Mouse (Mus musculus): ENCODE measurements around the gene Dip2c. TPM values are rescaled to one million over a fixed set of nuclear protein-coding genes. Genes with fewer than 3 reads are reported as not detected.

Gene Dip2c
- polyA plus RNA-seq, 1 experiment from 2014 or later, result 13.9 TPM

GRCm38 (mm10) chr13:9429884-9430283, 153.6 kb downstream of the Dip2c start:
- H3K4me1 ChIP-seq (replicated peaks), result no peaks in the 10 kb centered on the region
- WGBS, result 96% methylated on average over 1 of the region's 1 CpGs
- no peaks in the 10 kb centered on the region for H3K9me3 ChIP-seq
- no peak overlapping the region for H3K4me2 ChIP-seq
- H3K36me3 ChIP-seq, result no peaks in the 10 kb centered on the region
- H3K9ac ChIP-seq, result no peak overlapping the region
- ATAC-seq (ENCODE audit: low FRiP score, low read depth), result no peak
- no peak overlapping the region for H3K27ac ChIP-seq (replicated peaks)
- H3K4me3 ChIP-seq, result no peak overlapping the region
- H3K27me3 ChIP-seq, result no peaks in the 10 kb centered on the region

DNA sequence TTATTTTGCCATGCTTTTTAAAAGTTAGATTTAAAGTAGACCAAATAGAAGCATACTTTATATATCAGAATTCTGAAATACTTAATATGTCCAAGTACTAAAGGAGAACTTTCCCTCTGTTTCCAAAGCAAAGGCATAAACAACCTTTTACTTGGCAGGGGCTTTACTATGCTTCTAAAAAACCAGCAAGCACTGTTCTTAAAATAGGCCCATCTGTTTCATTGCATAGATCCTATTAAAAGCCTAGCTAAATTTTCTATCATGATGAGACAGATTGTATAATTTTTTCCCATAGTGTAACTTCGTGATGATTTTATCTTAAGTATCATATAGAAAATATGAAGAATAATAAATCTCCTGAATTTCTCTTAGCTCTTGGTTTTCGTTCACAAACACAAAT, 154.4 kb downstream of the Dip2c start:
- Histone ChIP-seq H3K4me1 (replicated peaks) (no peaks in the 10 kb centered on the region), H3K4me2 (no peak overlapping the region), H3K9ac (no peak overlapping the region), H3K36me3 (no peaks in the 10 kb centered on the region), H3K4me3 (no peak overlapping the region), H3K9me3 (no peaks in the 10 kb centered on the region), H3K27ac (replicated peaks) (no peak overlapping the region), H3K27me3 (no peaks in the 10 kb centered on the region)
- no peak for ATAC-seq (ENCODE audit: low FRiP score, low read depth)
- WGBS, result 94% methylated on average over 2 of the region's 2 CpGs

GRCm38 (mm10) chr13:9431441-9431840, 155.1 kb downstream of the Dip2c start:
- no peaks in the 10 kb centered on the region for H3K4me1 ChIP-seq (replicated peaks)
- no peak overlapping the region for H3K27ac ChIP-seq (replicated peaks)
- H3K9ac ChIP-seq, result no peak overlapping the region
- no peak for ATAC-seq (ENCODE audit: low FRiP score, low read depth)
- H3K36me3 ChIP-seq, result no peaks in the 10 kb centered on the region
- no peaks in the 10 kb centered on the region for H3K9me3 ChIP-seq
- H3K4me2 ChIP-seq, result no peak overlapping the region
- H3K4me3 ChIP-seq, result no peak overlapping the region
- H3K27me3 ChIP-seq, result no peaks in the 10 kb centered on the region

DNA sequence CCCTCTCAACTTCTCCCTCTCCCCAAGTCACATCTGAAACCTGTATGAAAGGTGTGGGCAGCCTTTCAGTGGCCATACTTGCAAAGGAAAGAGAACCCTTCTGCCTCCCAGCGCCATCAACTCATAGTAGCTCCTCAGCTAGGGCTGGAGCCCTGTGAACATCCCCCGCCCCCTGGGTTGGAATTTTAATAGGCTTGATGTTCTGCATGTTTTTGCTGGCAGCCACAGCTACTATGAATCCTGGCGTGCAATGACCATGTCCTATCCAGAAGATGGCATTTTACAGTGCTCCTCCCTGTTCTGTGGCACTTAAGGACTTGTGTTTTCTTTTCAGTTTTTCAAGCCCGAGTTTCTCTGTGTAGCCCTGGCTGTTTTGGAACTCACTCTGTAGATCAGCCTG, 166.7 kb downstream of the Dip2c start:
- no peak overlapping the region for H3K27ac ChIP-seq (replicated peaks)
- no peak for ATAC-seq (ENCODE audit: low FRiP score, low read depth)
- H3K9me3 ChIP-seq, result no peaks in the 10 kb centered on the region
- H3K4me1 ChIP-seq (replicated peaks), result no peaks in the 10 kb centered on the region
- no peaks in the 10 kb centered on the region for H3K36me3 ChIP-seq
- H3K9ac ChIP-seq, result no peak overlapping the region
- H3K27me3 ChIP-seq, result no peaks in the 10 kb centered on the region
- 92% methylated on average over 4 of the region's 4 CpGs for WGBS
- no peak overlapping the region for H3K4me3 ChIP-seq
- no peak overlapping the region for H3K4me2 ChIP-seq

GRCm38 (mm10) chr13:9445533-9446294, 169.4 kb downstream of the Dip2c start:
- Histone ChIP-seq H3K36me3 (no peaks in the 10 kb centered on the region), H3K4me3 (no peak overlapping the region), H3K9me3 (no peaks in the 10 kb centered on the region), H3K27me3 (no peaks in the 10 kb centered on the region), H3K4me2 (no peak overlapping the region), H3K4me1 (replicated peaks) (no peaks in the 10 kb centered on the region), H3K9ac (no peak overlapping the region), H3K27ac (replicated peaks) (no peak overlapping the region)
- no peak for ATAC-seq (ENCODE audit: low FRiP score, low read depth)
- 87% methylated on average over 6 of the region's 6 CpGs for WGBS

DNA sequence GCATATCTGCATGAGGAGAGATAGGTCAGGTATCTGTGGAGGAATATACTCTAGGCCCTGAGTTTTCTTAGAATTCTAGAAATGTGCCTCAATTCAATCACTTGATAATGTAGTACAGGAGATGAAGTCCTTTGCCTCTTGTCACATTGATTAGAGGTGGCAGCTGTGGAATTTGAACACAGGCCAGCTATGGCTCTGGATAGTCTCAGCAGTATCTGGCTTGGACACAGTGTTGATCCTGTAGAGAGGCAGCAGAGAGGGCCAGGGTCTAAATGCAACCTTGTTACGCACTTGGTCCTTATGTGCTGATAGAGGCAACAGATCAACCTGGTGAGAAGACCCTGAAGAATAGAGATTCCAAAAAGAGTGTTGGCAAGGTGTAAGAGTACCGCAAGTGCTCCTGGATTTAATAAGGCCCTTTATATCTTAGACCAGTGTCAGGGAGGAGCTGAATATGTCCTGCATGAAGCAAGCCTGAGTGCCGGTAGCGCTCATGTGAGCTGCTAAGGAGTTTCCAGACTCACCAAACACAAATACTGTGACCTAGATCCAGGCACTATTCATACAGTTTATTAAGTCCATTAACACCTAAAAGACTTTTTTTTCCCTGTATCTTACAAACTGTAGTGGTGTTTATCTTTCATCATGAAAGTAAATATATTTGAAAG, 170.3 kb downstream of the Dip2c start:
- Histone ChIP-seq H3K4me3 (no peak overlapping the region), H3K9me3 (no peaks in the 10 kb centered on the region), H3K36me3 (no peaks in the 10 kb centered on the region), H3K27ac (replicated peaks) (no peak overlapping the region), H3K4me2 (no peak overlapping the region), H3K4me1 (replicated peaks) (no peaks in the 10 kb centered on the region), H3K9ac (no peak overlapping the region), H3K27me3 (no peaks in the 10 kb centered on the region)
- 89% methylated on average over 4 of the region's 4 CpGs for WGBS
- no peak for ATAC-seq (ENCODE audit: low FRiP score, low read depth)

- Histone ChIP-seq H3K27ac (replicated peaks) (no peak overlapping the region), H3K36me3 (no peaks in the 10 kb centered on the region)
- 90% methylated on average over 3 of the region's 3 CpGs for WGBS
Observed at GRCm38 (mm10) chr13:9450276-9450675, 173.9 kb downstream of the Dip2c start.

GRCm38 (mm10) chr13:9451952-9452351, 175.6 kb downstream of the Dip2c start:
- H3K4me3 ChIP-seq, result no peak overlapping the region
- no peak overlapping the region for H3K9ac ChIP-seq
- 85% methylated on average over 3 of the region's 3 CpGs for WGBS
- 0 out of 2 replicates have a peak, but pooled peaks cover 6% of the 10 kb centered on the region for H3K4me1 ChIP-seq (replicated peaks)
- H3K27ac ChIP-seq (replicated peaks), result no peak overlapping the region
- no peak for ATAC-seq (ENCODE audit: low FRiP score, low read depth)
- H3K4me2 ChIP-seq, result no peak overlapping the region
- no peaks in the 10 kb centered on the region for H3K9me3 ChIP-seq
- no peaks in the 10 kb centered on the region for H3K27me3 ChIP-seq
- H3K36me3 ChIP-seq, result no peaks in the 10 kb centered on the region

More at GRCm38 (mm10) chr13:9450276-9450675, 173.9 kb downstream of the Dip2c start:
- no peak for ATAC-seq (ENCODE audit: low FRiP score, low read depth)
- no peaks in the 10 kb centered on the region for H3K4me1 ChIP-seq (replicated peaks)
- H3K27me3 ChIP-seq, result no peaks in the 10 kb centered on the region
- no peak overlapping the region for H3K4me3 ChIP-seq
- no peak overlapping the region for H3K9ac ChIP-seq
- H3K9me3 ChIP-seq, result no peaks in the 10 kb centered on the region
- no peak overlapping the region for H3K4me2 ChIP-seq

DNA sequence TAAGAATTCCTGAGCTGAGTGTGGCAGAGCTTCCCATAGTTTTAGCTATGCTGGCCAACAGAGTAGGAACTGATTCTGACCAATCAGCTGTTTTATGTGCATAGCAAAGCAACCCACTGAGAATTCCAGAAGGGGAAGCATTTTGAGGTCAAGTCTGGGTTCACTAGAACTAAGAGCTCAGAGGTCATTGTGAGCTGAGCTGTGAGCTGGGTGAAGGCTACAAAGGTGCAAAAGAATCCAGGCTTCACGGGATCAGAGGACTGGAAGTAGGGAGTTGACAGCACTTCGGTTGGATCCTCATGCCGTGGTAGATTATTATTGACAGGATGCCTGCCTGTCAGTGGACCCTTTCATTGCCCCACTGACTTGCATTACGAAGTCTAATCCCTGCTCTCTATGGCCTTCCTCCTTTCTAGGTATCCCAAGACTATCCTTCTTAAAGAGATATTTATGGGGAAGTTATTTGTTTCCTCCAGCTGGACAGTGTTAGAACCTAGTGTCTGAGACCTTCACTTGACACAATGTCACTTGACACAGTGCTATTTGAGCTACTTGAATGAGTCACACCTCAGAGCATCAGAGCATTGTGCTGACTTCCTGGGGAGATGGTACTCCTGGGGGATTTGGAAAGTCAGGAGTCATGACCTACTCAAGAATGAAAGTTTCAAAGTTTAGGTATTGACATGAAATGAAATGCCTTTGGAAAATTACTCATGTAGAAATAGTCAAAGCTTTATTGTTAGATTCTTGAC, 178.3 kb downstream of the Dip2c start:
- ATAC-seq (ENCODE audit: low FRiP score, low read depth), result no peak
- no peaks in the 10 kb centered on the region for H3K27me3 ChIP-seq
- 0 out of 2 replicates have a peak, but pooled peaks cover 6% of the 10 kb centered on the region for H3K4me1 ChIP-seq (replicated peaks)
- H3K9ac ChIP-seq, result no peak overlapping the region
- no peak overlapping the region for H3K27ac ChIP-seq (replicated peaks)
- no peaks in the 10 kb centered on the region for H3K36me3 ChIP-seq
- WGBS, result 62% methylated on average over 4 of the region's 4 CpGs
- no peak overlapping the region for H3K4me2 ChIP-seq
- H3K9me3 ChIP-seq, result no peaks in the 10 kb centered on the region
- no peak overlapping the region for H3K4me3 ChIP-seq

- 81% methylated on average over 1 of the region's 1 CpGs for WGBS
- no peaks in the 10 kb centered on the region for H3K9me3 ChIP-seq
- H3K4me1 ChIP-seq (replicated peaks), result 0 out of 2 replicates have a peak, but pooled peaks cover 6% of the 10 kb centered on the region
- H3K36me3 ChIP-seq, result no peaks in the 10 kb centered on the region
- H3K9ac ChIP-seq, result no peak overlapping the region
- ATAC-seq (ENCODE audit: low FRiP score, low read depth), result no peak
- no peak overlapping the region for H3K4me2 ChIP-seq
- H3K4me3 ChIP-seq, result no peak overlapping the region
- no peaks in the 10 kb centered on the region for H3K27me3 ChIP-seq
- H3K27ac ChIP-seq (replicated peaks), result no peak overlapping the region
Observed at GRCm38 (mm10) chr13:9455979-9456378, 179.7 kb downstream of the Dip2c start.

DNA sequence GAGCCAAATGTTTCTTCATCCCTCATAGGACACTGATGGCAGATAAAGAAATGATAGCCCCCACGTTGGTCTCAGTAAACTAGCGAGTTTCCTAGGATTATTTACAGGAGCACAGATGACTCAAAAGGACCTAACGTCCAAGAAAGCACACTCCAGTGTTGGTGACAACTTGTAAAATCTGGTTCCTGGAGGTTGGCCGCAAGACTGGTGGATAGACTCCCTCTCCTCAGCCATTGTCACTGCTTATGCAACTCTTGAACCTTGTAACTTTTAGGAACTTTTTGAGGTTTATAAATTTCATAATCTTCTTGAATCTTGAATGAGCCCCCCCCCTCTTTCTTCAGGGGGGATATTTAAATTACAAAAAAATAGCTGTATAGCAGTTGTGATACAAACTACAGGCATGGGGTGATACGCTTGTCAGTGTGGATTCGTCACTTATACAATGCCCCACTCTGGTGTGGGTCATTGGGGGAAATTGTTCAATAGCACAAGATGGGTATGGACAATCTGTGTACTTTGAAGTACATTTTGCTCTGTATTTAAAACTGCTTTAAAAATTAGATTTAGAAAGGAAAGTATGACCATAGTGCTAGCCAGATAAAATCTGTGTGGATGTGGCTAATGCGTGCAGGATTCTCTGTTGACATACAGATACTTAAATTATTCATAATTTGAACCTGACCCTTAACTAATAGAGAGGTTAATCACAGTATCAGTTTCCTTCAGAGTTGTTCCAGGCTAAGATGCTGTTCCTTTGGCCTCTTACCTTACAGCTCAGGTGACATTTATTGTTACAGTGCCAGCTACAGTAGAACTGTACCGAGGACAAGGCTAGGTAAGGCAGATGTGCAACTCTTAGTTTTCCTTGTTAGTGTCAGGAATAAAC, 181.3 kb downstream of the Dip2c start:
- 0 out of 2 replicates have a peak, but pooled peaks cover 6% of the 10 kb centered on the region for H3K4me1 ChIP-seq (replicated peaks)
- no peak overlapping the region for H3K27ac ChIP-seq (replicated peaks)
- 85% methylated on average over 8 of the region's 8 CpGs for WGBS
- no peaks in the 10 kb centered on the region for H3K27me3 ChIP-seq
- no peak for ATAC-seq (ENCODE audit: low FRiP score, low read depth)
- H3K9ac ChIP-seq, result no peak overlapping the region
- no peak overlapping the region for H3K4me2 ChIP-seq
- no peak overlapping the region for H3K4me3 ChIP-seq
- H3K9me3 ChIP-seq, result no peaks in the 10 kb centered on the region
- no peaks in the 10 kb centered on the region for H3K36me3 ChIP-seq
